Mouse (Mus musculus) megakaryocyte, embryonic 14.5 days (primary cell): ENCODE results near the gene Gab1. TPM values are rescaled to one million over a fixed set of nuclear protein-coding genes. Genes with fewer than 3 reads are reported as not detected.
A peak's percentile ranks its signal among the peaks of the same experiment; 100 is the strongest.

ENCODE experiments used
- H3K27me3 ChIP-seq: replicated peaks from 2 replicates; pipeline ENCODE3; 2012; ENCODE audit warnings: inconsistent platforms
- H3K36me3 ChIP-seq: replicated peaks from 2 replicates; pipeline ENCODE3; 2012; ENCODE audit warnings: low read length, inconsistent platforms, mixed read lengths
- H3K4me1 ChIP-seq: 2 replicates; pipeline ENCODE4 v1.6.1; 2012; ENCODE audit warnings: inconsistent platforms
- H3K4me3 ChIP-seq: replicated peaks from 2 replicates; pipeline ENCODE3; 2012; ENCODE audit warnings: moderate library complexity, mild to moderate bottlenecking, inconsistent platforms
- H3K9me3 ChIP-seq: 2 replicates; pipeline ENCODE4 v1.6.1; 2012; ENCODE audit warnings: inconsistent platforms
- FLI1 ChIP-seq: IDR thresholded peaks from 2 replicates; pipeline ENCODE4 v1.6.1; 2012; ENCODE audit warnings: low read length, inconsistent platforms, mixed read lengths
- GATA1 ChIP-seq: IDR thresholded peaks from 3 replicates; pipeline ENCODE4 v1.6.1; 2012; ENCODE audit warnings: mixed read lengths, low read length, inconsistent platforms, borderline replicate concordance
- polyA plus RNA-seq: library from polyadenylated mRNA; stranded (reverse); fragments of >175 nt; gene quantifications from 2 replicates; pipeline ENCODE4 v1.2.3, GENCODE M21; 2012; ENCODE audit warnings: low replicate concordance; ENCODE audit not compliant: insufficient read depth

The Gab1 gene
- polyA plus RNA-seq, 1 experiment: 3.2 TPM

GRCm38 (mm10) chr8:80794585-80795509 is 85.5 kb downstream of the Gab1 start:
- TF ChIP-seq GATA1: no peak
- TF ChIP-seq FLI1: no peak
- Histone ChIP-seq H3K9me3 (peaks cover 7% of the 10 kb centered on the region), H3K36me3 (no peaks in the 10 kb centered on the region), H3K27me3 (no peaks in the 10 kb centered on the region), H3K4me3 (no peak overlapping the region), H3K4me1 (peaks cover 14% of the 10 kb centered on the region)

GRCm38 (mm10) chr8:80793791-80794515 is 86.4 kb downstream of the Gab1 start:
- Histone ChIP-seq H3K4me1 (peaks cover 23% of the 10 kb centered on the region), H3K27me3 (no peaks in the 10 kb centered on the region), H3K9me3 (peaks cover 7% of the 10 kb centered on the region), H3K4me3 (peak overlapping the region; percentile 38), H3K36me3 (no peaks in the 10 kb centered on the region)
- no peak for TF ChIP-seq GATA1
- TF ChIP-seq FLI1: no peak

GRCm38 (mm10) chr8:80792214-80792613 is 88.1 kb downstream of the Gab1 start:
- peaks cover 37% of the 10 kb centered on the region for H3K4me1 ChIP-seq
- no peak overlapping the region for H3K4me3 ChIP-seq
- H3K27me3 ChIP-seq: no peaks in the 10 kb centered on the region
- TF ChIP-seq GATA1 (no peak), FLI1 (no peak)
- no peaks in the 10 kb centered on the region for H3K9me3 ChIP-seq
- peaks cover 8% of the 10 kb centered on the region for H3K36me3 ChIP-seq

DNA sequence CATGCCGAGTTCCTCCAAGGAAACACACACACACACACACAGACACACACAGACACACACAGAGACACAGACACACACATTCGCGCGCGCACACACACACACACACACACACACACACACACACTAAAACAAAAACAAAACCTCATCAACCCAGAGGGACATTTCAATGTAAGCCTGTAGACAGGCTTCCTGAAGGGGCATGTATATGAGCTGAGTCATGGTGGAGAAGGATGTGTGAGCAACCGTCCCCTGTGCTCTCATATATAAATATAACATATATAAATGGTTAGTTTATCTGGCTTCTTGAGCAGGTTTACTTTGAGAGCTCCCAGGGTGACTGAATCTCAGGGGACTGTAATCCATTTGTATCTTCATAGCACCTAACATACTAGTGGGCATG is 91.0 kb downstream of the Gab1 start:
- H3K36me3 ChIP-seq: peaks cover 11% of the 10 kb centered on the region
- H3K4me1 ChIP-seq: peaks cover 36% of the 10 kb centered on the region
- H3K27me3 ChIP-seq: no peaks in the 10 kb centered on the region
- H3K4me3 ChIP-seq: peak overlapping the region; percentile 65
- no peaks in the 10 kb centered on the region for H3K9me3 ChIP-seq
- TF ChIP-seq GATA1 (no peak), FLI1 (no peak)

DNA sequence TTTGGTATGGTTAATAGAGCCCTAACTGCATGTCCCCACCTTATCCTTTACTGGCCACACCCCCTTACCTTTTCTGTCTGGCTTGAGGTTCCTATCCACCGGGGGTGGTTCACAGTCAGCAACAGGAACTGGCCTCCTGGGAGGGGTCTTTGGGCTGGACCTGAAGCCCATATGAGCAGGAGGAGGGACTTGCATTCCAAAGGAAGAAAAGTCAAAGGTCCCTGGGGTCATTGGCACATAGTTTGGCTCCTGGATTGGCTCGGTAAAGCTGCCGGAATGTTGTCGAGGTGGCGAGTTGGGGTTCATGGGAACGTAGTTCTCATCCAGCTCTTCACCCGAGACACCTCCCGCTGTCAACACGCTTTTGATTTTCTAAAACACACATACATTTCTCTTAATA is 95.8 kb downstream of the Gab1 start:
- TF ChIP-seq FLI1 (no peak), GATA1 (no peak)
- Histone ChIP-seq H3K9me3 (no peaks in the 10 kb centered on the region), H3K4me1 (peaks cover 25% of the 10 kb centered on the region), H3K36me3 (peaks cover 15% of the 10 kb centered on the region), H3K4me3 (no peak overlapping the region), H3K27me3 (no peaks in the 10 kb centered on the region)

GRCm38 (mm10) chr8:80783271-80783670 is 97.0 kb downstream of the Gab1 start:
- Histone ChIP-seq H3K4me1 (peaks cover 15% of the 10 kb centered on the region), H3K36me3 (peaks cover 10% of the 10 kb centered on the region)
- TF ChIP-seq FLI1 (no peak), GATA1 (no peak)

DNA sequence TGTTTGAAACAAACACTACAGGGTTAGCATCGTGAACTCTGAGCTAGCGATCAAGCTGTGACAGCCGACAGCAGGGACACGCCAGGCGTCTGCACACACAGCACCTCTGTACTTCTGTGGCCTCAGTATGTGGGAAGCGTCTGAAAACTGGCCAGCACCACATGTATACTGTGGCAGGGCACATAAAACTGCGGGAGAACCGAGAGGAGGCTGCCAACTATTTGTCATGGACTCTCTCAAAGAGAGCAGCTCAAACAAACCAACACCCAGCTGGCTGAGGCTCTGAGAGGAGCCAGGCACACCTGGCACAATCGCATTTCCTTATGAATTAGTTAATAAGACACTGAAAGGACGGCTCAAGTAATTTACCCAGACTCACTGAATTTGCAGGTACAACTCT is 99.0 kb downstream of the Gab1 start:
- H3K4me3 ChIP-seq: no peak overlapping the region
- H3K9me3 ChIP-seq: no peaks in the 10 kb centered on the region
- peaks cover 9% of the 10 kb centered on the region for H3K4me1 ChIP-seq
- no peak for TF ChIP-seq GATA1
- no peak for TF ChIP-seq FLI1
- peaks cover 7% of the 10 kb centered on the region for H3K36me3 ChIP-seq
- no peaks in the 10 kb centered on the region for H3K27me3 ChIP-seq

More at GRCm38 (mm10) chr8:80783271-80783670, 97.0 kb downstream of the Gab1 start:
- no peaks in the 10 kb centered on the region for H3K27me3 ChIP-seq
- no peaks in the 10 kb centered on the region for H3K9me3 ChIP-seq
- no peak overlapping the region for H3K4me3 ChIP-seq

DNA sequence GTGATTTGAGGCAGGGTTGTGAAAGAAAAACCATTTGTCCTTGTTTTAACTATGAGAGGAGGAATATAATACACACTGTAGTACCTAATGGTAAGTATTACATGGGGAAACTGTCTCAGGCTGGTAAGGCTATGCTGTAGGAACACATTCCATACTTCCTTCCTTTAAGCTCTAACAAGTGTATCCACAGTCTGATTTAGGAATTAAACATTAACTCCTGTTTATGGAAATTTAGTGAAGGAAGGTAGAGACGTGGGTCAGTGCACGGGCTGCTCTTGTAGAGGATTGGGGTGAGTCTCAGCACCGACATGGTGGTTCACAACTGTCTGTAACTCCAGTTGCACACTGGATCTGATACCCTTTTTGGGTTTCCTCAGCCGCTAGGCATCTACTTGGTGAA is 100.0 kb downstream of the Gab1 start:
- Histone ChIP-seq H3K27me3 (no peaks in the 10 kb centered on the region), H3K36me3 (peaks cover 7% of the 10 kb centered on the region), H3K4me1 (peaks cover 11% of the 10 kb centered on the region), H3K4me3 (no peak overlapping the region), H3K9me3 (no peaks in the 10 kb centered on the region)
- no peak for TF ChIP-seq GATA1
- TF ChIP-seq FLI1: no peak

GRCm38 (mm10) chr8:80776436-80776835 is 103.9 kb downstream of the Gab1 start:
- Histone ChIP-seq H3K27me3 (no peaks in the 10 kb centered on the region), H3K9me3 (no peaks in the 10 kb centered on the region), H3K36me3 (no peaks in the 10 kb centered on the region), H3K4me1 (peaks cover 14% of the 10 kb centered on the region), H3K4me3 (no peak overlapping the region)
- no peak for TF ChIP-seq FLI1
- TF ChIP-seq GATA1: no peak
